34 mouse cellular contexts compared by ENCODE assay signal in genomic region chr12:30897039-30897438, GRCm38 (mm10). TPM values are rescaled to one million over a fixed set of nuclear protein-coding genes. Genes with fewer than 3 reads are reported as not detected.
DNase-seq lines count a peak whose midpoint lies in the region; ATAC-seq lines count a peak whose summit lies in the region.
"Had no signal": no experiment of that assay in that cellular context is flagged by ENCODE, and none has a peak within 500 bp of the region (broad histone marks: within the 10 kb centered on the region; RNA-seq: fewer than 3 reads in every experiment).

No protein-coding gene starts in this region.

- 65% methylated on average over 4 of the region's 4 CpGs for WGBS in liver, embryonic 11.5 days
- 20% methylated on average over 4 of the region's 4 CpGs for WGBS in liver, embryonic 16.5 days (ENCODE audit: insufficient replicate concordance)

- ATAC-seq in erythroblast, adult 5-6 weeks (replicated peaks; ENCODE audit: low FRiP score, poor library complexity, severe bottlenecking): peak; percentile 86
- peak; percentile 90 for ATAC-seq in liver, embryonic 11.5 days (replicated peaks; ENCODE audit: low FRiP score)
- ATAC-seq in liver, embryonic 16.5 days (ENCODE audit: low read depth): peak; percentile 96
- ATAC-seq: forebrain, postnatal 0 days; hindbrain, embryonic 16.5 days; lung, postnatal 0 days; midbrain, embryonic 16.5 days had no signal

- H3K9me3 ChIP-seq in erythroblast, embryonic 14.5 days (ENCODE audit: control insufficient read depth, low read length): no peaks in the 10 kb centered on the region
- H3K9me3 ChIP-seq in liver, embryonic 11.5 days (ENCODE audit: control insufficient read depth, low read length): no peaks in the 10 kb centered on the region
- H3K9me3 ChIP-seq in liver, embryonic 16.5 days (replicated peaks; ENCODE audit: control insufficient read depth, low read length): no peaks in the 10 kb centered on the region
- H3K9me3 ChIP-seq: embryonic facial prominence, embryonic 12.5 days; forebrain, embryonic 12.5 days; heart, embryonic 10.5 days; hindbrain, embryonic 10.5 days; limb, embryonic 12.5 days; midbrain, embryonic 10.5 days had no signal

- H3K9ac ChIP-seq in liver, embryonic 11.5 days (ENCODE audit: low read depth, low read length): no peak overlapping the region
- peak overlapping the region; percentile 1; the same call in 1 of the 2 replicates for H3K9ac ChIP-seq in liver, embryonic 16.5 days (ENCODE audit: low read depth, low read length)
- H3K9ac ChIP-seq: embryonic facial prominence, embryonic 12.5 days; forebrain, embryonic 12.5 days; forebrain, postnatal 0 days; limb, embryonic 12.5 days had no signal

- peak overlapping the region; percentile 16; the same call in 1 of the 2 replicates for H3K27ac ChIP-seq in liver, embryonic 11.5 days (ENCODE audit: low read depth, low read length)
- H3K27ac ChIP-seq in liver, embryonic 16.5 days (ENCODE audit: low read length): peak overlapping the region; percentile 62
- H3K27ac ChIP-seq: embryonic facial prominence, embryonic 12.5 days; forebrain, embryonic 12.5 days; heart, embryonic 10.5 days; hindbrain, embryonic 10.5 days; limb, embryonic 12.5 days; macrophage; midbrain, embryonic 10.5 days had no signal

- H3K27me3 ChIP-seq in erythroblast, embryonic 14.5 days (ENCODE audit: control insufficient read depth): no peaks in the 10 kb centered on the region
- no peaks in the 10 kb centered on the region for H3K27me3 ChIP-seq in liver, embryonic 11.5 days (replicated peaks; ENCODE audit: control insufficient read depth, insufficient read depth, low read length)
- no peaks in the 10 kb centered on the region for H3K27me3 ChIP-seq in liver, embryonic 16.5 days (ENCODE audit: control insufficient read depth, insufficient read depth, low read depth, low read length)
- H3K27me3 ChIP-seq: embryonic facial prominence, embryonic 12.5 days; forebrain, embryonic 12.5 days; limb, embryonic 12.5 days had no signal

- peak overlapping the region; percentile 6 for H3K4me3 ChIP-seq in erythroblast, embryonic 14.5 days (replicated peaks)
- no peak overlapping the region for H3K4me3 ChIP-seq in liver, embryonic 11.5 days (ENCODE audit: low read depth, low read length)
- no peak overlapping the region for H3K4me3 ChIP-seq in liver, embryonic 16.5 days (ENCODE audit: low read depth, low read length)
- H3K4me3 ChIP-seq: embryonic facial prominence, embryonic 12.5 days; forebrain, embryonic 12.5 days; heart, embryonic 10.5 days; hindbrain, embryonic 10.5 days; limb, embryonic 12.5 days; midbrain, embryonic 10.5 days had no signal

- H3K36me3 ChIP-seq in erythroblast, embryonic 14.5 days (ENCODE audit: control insufficient read depth): peaks cover 87% of the 10 kb centered on the region
- peaks cover 11% of the 10 kb centered on the region; the same call in 1 of the 2 replicates for H3K36me3 ChIP-seq in liver, embryonic 11.5 days (ENCODE audit: control insufficient read depth, insufficient read depth, low read length)
- H3K36me3 ChIP-seq in liver, embryonic 16.5 days (ENCODE audit: control insufficient read depth, insufficient read depth): peaks cover 41% of the 10 kb centered on the region

- no peak overlapping the region for H3K4me2 ChIP-seq in liver, embryonic 11.5 days
- H3K4me2 ChIP-seq in liver, embryonic 16.5 days (ENCODE audit: low read depth, low read length): peak overlapping the region; percentile 10; the same call in 1 of the 2 replicates
- H3K4me2 ChIP-seq: embryonic facial prominence, embryonic 12.5 days; forebrain, embryonic 12.5 days; limb, embryonic 12.5 days had no signal

- peaks cover 36% of the 10 kb centered on the region for H3K4me1 ChIP-seq in erythroblast, embryonic 14.5 days (ENCODE audit: control insufficient read depth)
- peaks cover 13% of the 10 kb centered on the region; the same call in 1 of the 2 replicates for H3K4me1 ChIP-seq in liver, embryonic 11.5 days (replicated peaks; ENCODE audit: control insufficient read depth, insufficient read depth, low read length)
- peaks cover 17% of the 10 kb centered on the region for H3K4me1 ChIP-seq in liver, embryonic 16.5 days (ENCODE audit: control insufficient read depth, low read depth, low read length)
- H3K4me1 ChIP-seq: embryonic facial prominence, embryonic 12.5 days; forebrain, embryonic 12.5 days; heart, embryonic 10.5 days; hindbrain, embryonic 10.5 days; limb, embryonic 12.5 days; midbrain, embryonic 10.5 days had no signal

- DNase-seq in liver, embryonic 11.5 days (ENCODE audit: low spot score): no peak
- DNase-seq in adrenal gland, adult 18-20 months (ENCODE audit: low spot score in 2 of 2): no peak
- DNase-seq in adrenal gland, postnatal 36 days: no peak
- no peak for DNase-seq in frontal cortex, postnatal 10 days (ENCODE audit: low spot score in 2 of 2)
- DNase-seq: adrenal gland, adult 8-10 months; B cell, adult 2 months; cerebellum, adult 8-10 months; cerebellum, postnatal 25 days; forebrain, postnatal 0 days; gastrocnemius, postnatal 14 days; heart, adult 11 months; kidney, adult 9 months; kidney, postnatal 10 days; layer of hippocampus, adult 9-11 months; lung, adult 18-20 months; right cerebral cortex, postnatal 25 days; thymus, adult 18-20 months; thymus, postnatal 25 days had no signal

RNA-seq across cellular contexts. Expression of gene Alkal2, which starts 12.9 kb away (rescaled TPM):
- not detected in 2 replicates for total RNA-seq in erythroblast, adult 5-6 weeks (2015; ENCODE audit: low replicate concordance)
- not detected in 2 replicates for total RNA-seq in erythroblast, adult 5-6 weeks (2017; ENCODE audit: low replicate concordance)
- 0.02 TPM in 1 of 2 replicates, not detected in the other for polyA plus RNA-seq in erythroblast, embryonic 14.5 days (2012)
- not detected in 2 replicates for polyA plus RNA-seq in liver, embryonic 11.5 days (2014; fragmentation: Nextera tagmentation; extraction: Ambion mirVana)
- polyA plus RNA-seq in liver, embryonic 16.5 days (2015; fragmentation: Nextera tagmentation; extraction: Ambion mirVana): not detected in 2 replicates
- total RNA-seq in adrenal gland, adult 18-20 months (2021): under 1 TPM; 0.53 to 0.77 TPM
- total RNA-seq in adrenal gland, postnatal 36 days (2021): 1 to 10 TPM in 1 of 2 experiments, under 1 TPM in 1; 0.16 to 1.3 TPM
- total RNA-seq: neutrophil, adult 5-6 weeks had no signal
- polyA plus RNA-seq: heart, postnatal 0 days; macrophage; neural tube, embryonic 11.5 days had no signal

RNA-seq across cellular contexts. Expression of gene Acp1, which starts 14.3 kb away (rescaled TPM):
- total RNA-seq in erythroblast, adult 5-6 weeks (2015; ENCODE audit: low replicate concordance): 89.7 and 118 TPM in 2 replicates
- 157 and 168 TPM in 2 replicates for total RNA-seq in erythroblast, adult 5-6 weeks (2017; ENCODE audit: low replicate concordance)
- 1.4 and 1.8 TPM in 2 replicates for polyA plus RNA-seq in erythroblast, embryonic 14.5 days (2012)
- 308 and 350 TPM in 2 replicates for polyA plus RNA-seq in liver, embryonic 11.5 days (2014; fragmentation: Nextera tagmentation; extraction: Ambion mirVana)
- polyA plus RNA-seq in liver, embryonic 16.5 days (2015; fragmentation: Nextera tagmentation; extraction: Ambion mirVana): 235 and 271 TPM in 2 replicates
- total RNA-seq in adrenal gland, adult 18-20 months (2021): 10 to 100 TPM; 48.9 to 54.4 TPM
- 10 to 100 TPM; 51.9 to 62.8 TPM for total RNA-seq in adrenal gland, postnatal 36 days (2021)

RNA-seq across cellular contexts. Expression of gene Sh3yl1, which starts 14.4 kb away (rescaled TPM):
- total RNA-seq in erythroblast, adult 5-6 weeks (2015; ENCODE audit: low replicate concordance): 36.7 and 76.9 TPM in 2 replicates
- total RNA-seq in erythroblast, adult 5-6 weeks (2017; ENCODE audit: low replicate concordance): 56.0 and 76.3 TPM in 2 replicates
- 4.8 and 5.1 TPM in 2 replicates for polyA plus RNA-seq in erythroblast, embryonic 14.5 days (2012)
- polyA plus RNA-seq in liver, embryonic 11.5 days (2014; fragmentation: Nextera tagmentation; extraction: Ambion mirVana): 19.9 and 20.8 TPM in 2 replicates
- polyA plus RNA-seq in liver, embryonic 16.5 days (2015; fragmentation: Nextera tagmentation; extraction: Ambion mirVana): 39.7 and 41.2 TPM in 2 replicates
- total RNA-seq in adrenal gland, adult 18-20 months (2021): 1 to 10 TPM; 1.7 to 3.5 TPM
- 1 to 10 TPM; 2.5 to 3.5 TPM for total RNA-seq in adrenal gland, postnatal 36 days (2021)

Comparison
In these comparisons a context has a peak if more than half of its experiments do, and no peak if none do; other contexts are left out.
1. RNA of gene Sh3yl1, which starts 14.4 kb away (total RNA-seq): 36.7 to 76.9 TPM in erythroblast, adult 5-6 weeks; 2.5 to 3.5 TPM in adrenal gland, postnatal 36 days and 1.7 to 3.5 TPM in adrenal gland, adult 18-20 months; every median in the first group is over 4 times any median in the second.
2. Peak in every context shown above with its lines, with median percentiles within 50 percentile points of each other: ATAC-seq.